Mouse (Mus musculus): ENCODE measurements around the gene Dpt. TPM values are rescaled to one million over a fixed set of nuclear protein-coding genes. Genes with fewer than 3 reads are reported as not detected.
"Not testable (repeated sequence)": the region's sequence is repeated elsewhere in the genome, so short reads cannot be mapped to it uniquely, and the experiment has no call there.

Dpt gene
- polyA plus RNA-seq, 1 experiment from 2014 or later: 0.23 TPM

GRCm38 (mm10) chr1:164824896-164825295, 28.5 kb downstream of the Dpt start:
- H3K4me2 ChIP-seq: no peak overlapping the region
- 63% methylated on average over 2 of the region's 2 CpGs for WGBS (ENCODE audit: insufficient replicate concordance)
- H3K4me3 ChIP-seq (ENCODE audit: low read depth, low read length): no peak overlapping the region
- no peaks in the 10 kb centered on the region for H3K36me3 ChIP-seq (ENCODE audit: control insufficient read depth, insufficient read depth, low read length)
- no peaks in the 10 kb centered on the region for H3K4me1 ChIP-seq (ENCODE audit: control insufficient read depth, insufficient read depth, low read length)
- H3K27ac ChIP-seq (ENCODE audit: low read depth, low read length): no peak overlapping the region
- ATAC-seq (replicated peaks; ENCODE audit: insufficient number of reproducible peaks, low FRiP score, low TSS enrichment): no peak
- H3K9ac ChIP-seq (ENCODE audit: low read depth, low read length): no peak overlapping the region
- no peaks in the 10 kb centered on the region for H3K9me3 ChIP-seq (replicated peaks; ENCODE audit: control insufficient read depth, low read length)
- no peaks in the 10 kb centered on the region for H3K27me3 ChIP-seq (ENCODE audit: control insufficient read depth, insufficient read depth, low read length)

DNA sequence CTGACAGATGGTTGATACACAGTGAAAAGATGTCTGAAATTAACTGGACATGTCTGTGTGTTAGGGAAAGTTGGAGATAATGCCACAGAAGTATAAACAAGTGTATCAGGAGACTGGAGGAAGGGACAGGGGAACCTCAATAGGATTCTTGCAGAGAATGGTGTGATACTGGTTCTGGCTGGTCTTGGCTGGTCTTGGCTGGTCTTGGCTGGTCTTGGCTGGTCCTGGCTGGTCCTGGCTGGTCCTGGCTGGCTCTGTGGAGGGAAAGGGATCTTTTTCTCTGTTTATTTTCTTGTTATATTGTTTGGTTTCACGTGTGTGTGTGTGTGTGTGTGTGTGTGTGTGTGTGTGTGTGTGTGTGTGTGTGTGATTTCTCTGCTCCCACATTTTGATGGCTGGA, 33.4 kb downstream of the Dpt start:
- Histone ChIP-seq H3K36me3 (ENCODE audit: control insufficient read depth, insufficient read depth, low read length) (no peaks in the 10 kb centered on the region), H3K4me2 (no peak overlapping the region), H3K9me3 (replicated peaks; ENCODE audit: control insufficient read depth, low read length) (no peaks in the 10 kb centered on the region), H3K4me1 (ENCODE audit: control insufficient read depth, insufficient read depth, low read length) (no peaks in the 10 kb centered on the region), H3K27me3 (ENCODE audit: control insufficient read depth, insufficient read depth, low read length) (no peaks in the 10 kb centered on the region), H3K4me3 (ENCODE audit: low read depth, low read length) (no peak overlapping the region), H3K27ac (ENCODE audit: low read depth, low read length) (no peak overlapping the region), H3K9ac (ENCODE audit: low read depth, low read length) (no peak overlapping the region)
- WGBS (ENCODE audit: insufficient replicate concordance): 75% methylated on average over 1 of the region's 1 CpGs
- no peak for ATAC-seq (replicated peaks; ENCODE audit: insufficient number of reproducible peaks, low FRiP score, low TSS enrichment)

DNA sequence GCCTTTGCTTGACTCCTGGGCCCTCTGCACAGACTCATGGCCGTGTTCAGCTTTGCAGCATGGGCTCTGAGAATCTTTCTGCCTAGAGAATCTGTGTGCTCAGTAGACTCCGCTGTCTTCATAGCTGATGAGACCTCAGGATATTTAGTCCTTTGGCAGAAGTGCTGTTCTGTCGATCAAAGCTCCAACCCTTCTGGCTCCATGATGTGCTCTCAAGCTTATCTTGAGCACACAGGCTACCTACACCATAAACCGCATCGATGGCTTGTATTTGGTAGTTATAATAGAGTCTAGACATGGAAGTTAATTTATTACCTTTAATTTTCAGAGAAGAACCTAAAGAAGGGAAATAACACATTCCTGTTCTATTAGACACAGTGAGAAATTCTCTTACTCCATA, 36.0 kb downstream of the Dpt start:
- Histone ChIP-seq H3K4me3 (ENCODE audit: low read depth, low read length) (no peak overlapping the region), H3K4me2 (no peak overlapping the region), H3K36me3 (ENCODE audit: control insufficient read depth, insufficient read depth, low read length) (no peaks in the 10 kb centered on the region), H3K27ac (ENCODE audit: low read depth, low read length) (no peak overlapping the region), H3K9me3 (replicated peaks; ENCODE audit: control insufficient read depth, low read length) (no peaks in the 10 kb centered on the region), H3K27me3 (ENCODE audit: control insufficient read depth, insufficient read depth, low read length) (no peaks in the 10 kb centered on the region), H3K9ac (ENCODE audit: low read depth, low read length) (no peak overlapping the region), H3K4me1 (ENCODE audit: control insufficient read depth, insufficient read depth, low read length) (no peaks in the 10 kb centered on the region)
- 85% methylated on average over 5 of the region's 5 CpGs for WGBS (ENCODE audit: insufficient replicate concordance)
- no peak for ATAC-seq (replicated peaks; ENCODE audit: insufficient number of reproducible peaks, low FRiP score, low TSS enrichment)

DNA sequence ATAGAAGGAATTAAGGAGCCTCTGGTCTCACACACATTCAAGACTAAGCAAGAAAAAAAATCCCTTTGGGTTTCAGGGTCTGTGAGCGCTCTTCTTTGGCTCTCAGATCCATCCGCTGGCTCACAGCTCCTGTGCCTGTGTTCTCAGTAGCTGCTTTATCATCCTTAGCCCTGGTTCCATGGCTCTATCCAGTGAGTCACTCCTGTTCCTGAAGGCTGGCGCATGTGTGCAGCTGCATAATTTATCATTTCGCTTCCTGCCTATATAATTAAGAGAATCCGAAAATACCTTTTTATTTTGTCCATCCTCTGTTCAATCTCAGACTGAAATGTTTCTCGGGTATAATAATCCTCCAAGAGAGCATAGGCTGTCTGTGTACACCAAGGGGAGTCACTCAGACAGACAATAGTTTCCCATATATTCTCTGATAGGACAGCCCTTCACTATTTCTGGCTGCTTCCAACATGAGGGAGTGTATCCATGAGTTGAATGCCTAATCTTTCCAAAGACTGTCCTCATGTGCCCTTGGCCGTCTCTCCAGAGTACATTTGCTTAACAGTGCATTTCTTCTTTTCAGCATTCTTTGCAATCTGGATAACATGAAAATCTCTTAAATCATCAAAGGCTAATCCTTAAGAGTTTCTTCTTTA, 52.3 kb downstream of the Dpt start:
- no peaks in the 10 kb centered on the region for H3K27me3 ChIP-seq (ENCODE audit: control insufficient read depth, insufficient read depth, low read length)
- no peak for ATAC-seq (replicated peaks; ENCODE audit: insufficient number of reproducible peaks, low FRiP score, low TSS enrichment)
- H3K4me3 ChIP-seq (ENCODE audit: low read depth, low read length): no peak overlapping the region
- no peaks in the 10 kb centered on the region for H3K9me3 ChIP-seq (replicated peaks; ENCODE audit: control insufficient read depth, low read length)
- no peak overlapping the region for H3K4me2 ChIP-seq
- WGBS (ENCODE audit: insufficient replicate concordance): 76% methylated on average over 7 of the region's 7 CpGs
- no peak overlapping the region for H3K27ac ChIP-seq (ENCODE audit: low read depth, low read length)
- H3K36me3 ChIP-seq (ENCODE audit: control insufficient read depth, insufficient read depth, low read length): no peaks in the 10 kb centered on the region
- no peaks in the 10 kb centered on the region for H3K4me1 ChIP-seq (ENCODE audit: control insufficient read depth, insufficient read depth, low read length)
- H3K9ac ChIP-seq (ENCODE audit: low read depth, low read length): no peak overlapping the region

GRCm38 (mm10) chr1:164855700-164856099, 59.3 kb downstream of the Dpt start:
- WGBS (ENCODE audit: insufficient replicate concordance): 43% methylated on average over 2 of the region's 2 CpGs
- not testable (repeated sequence) for H3K27me3 ChIP-seq (ENCODE audit: control insufficient read depth, insufficient read depth, low read length); ATAC-seq (replicated peaks; ENCODE audit: insufficient number of reproducible peaks, low FRiP score, low TSS enrichment); H3K27ac ChIP-seq (ENCODE audit: low read depth, low read length); H3K4me1 ChIP-seq (ENCODE audit: control insufficient read depth, insufficient read depth, low read length); H3K9me3 ChIP-seq (replicated peaks; ENCODE audit: control insufficient read depth, low read length); H3K36me3 ChIP-seq (ENCODE audit: control insufficient read depth, insufficient read depth, low read length); H3K4me3 ChIP-seq (ENCODE audit: low read depth, low read length); H3K4me2 ChIP-seq; H3K9ac ChIP-seq (ENCODE audit: low read depth, low read length)

DNA sequence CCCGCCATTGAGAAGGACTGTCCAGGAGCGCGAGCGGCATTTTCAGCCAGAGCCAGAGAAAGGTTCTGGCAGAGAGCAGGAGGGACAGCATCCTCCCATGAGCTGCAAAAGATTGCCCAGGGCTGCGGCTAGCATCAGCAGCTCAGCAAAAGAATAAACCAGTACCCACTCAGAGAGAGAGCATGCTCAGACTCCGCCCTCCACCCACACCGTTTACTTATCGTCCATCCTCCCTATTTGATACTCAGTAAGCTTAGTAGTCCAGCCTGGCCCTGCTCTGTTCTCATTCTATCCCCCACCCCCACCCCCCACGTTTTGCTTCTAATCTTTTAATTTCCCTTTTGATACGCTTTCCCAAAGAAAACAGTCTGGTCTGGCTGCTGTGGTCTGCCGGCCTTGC, 63.5 kb downstream of the Dpt start:
- Histone ChIP-seq H3K27me3 (ENCODE audit: control insufficient read depth, insufficient read depth, low read length) (no peaks in the 10 kb centered on the region), H3K4me2 (no peak overlapping the region), H3K9ac (ENCODE audit: low read depth, low read length) (no peak overlapping the region), H3K4me3 (ENCODE audit: low read depth, low read length) (no peak overlapping the region), H3K36me3 (ENCODE audit: control insufficient read depth, insufficient read depth, low read length) (no peaks in the 10 kb centered on the region), H3K27ac (ENCODE audit: low read depth, low read length) (no peak overlapping the region), H3K9me3 (replicated peaks; ENCODE audit: control insufficient read depth, low read length) (no peaks in the 10 kb centered on the region), H3K4me1 (ENCODE audit: control insufficient read depth, insufficient read depth, low read length) (no peaks in the 10 kb centered on the region)
- 69% methylated on average over 11 of the region's 11 CpGs for WGBS (ENCODE audit: insufficient replicate concordance)
- ATAC-seq (replicated peaks; ENCODE audit: insufficient number of reproducible peaks, low FRiP score, low TSS enrichment): no peak

DNA sequence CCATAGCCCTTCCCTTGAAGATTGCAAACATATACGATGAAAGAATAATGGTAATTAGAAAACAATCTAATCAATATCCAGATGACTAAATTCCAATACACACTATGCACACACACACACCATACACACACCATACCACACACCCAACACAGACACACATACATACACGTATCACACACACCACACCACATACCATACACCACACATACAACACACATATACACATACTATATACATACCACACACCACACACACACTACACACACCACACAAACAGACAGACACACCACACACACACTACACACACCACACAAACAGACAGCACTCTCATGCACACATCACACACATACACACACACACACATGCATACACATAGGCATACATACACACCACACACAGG, 64.3 kb downstream of the Dpt start:
- Histone ChIP-seq H3K4me1 (ENCODE audit: control insufficient read depth, insufficient read depth, low read length) (no peaks in the 10 kb centered on the region), H3K27ac (ENCODE audit: low read depth, low read length) (no peak overlapping the region), H3K9ac (ENCODE audit: low read depth, low read length) (no peak overlapping the region), H3K27me3 (ENCODE audit: control insufficient read depth, insufficient read depth, low read length) (no peaks in the 10 kb centered on the region), H3K4me3 (ENCODE audit: low read depth, low read length) (no peak overlapping the region), H3K4me2 (no peak overlapping the region), H3K9me3 (replicated peaks; ENCODE audit: control insufficient read depth, low read length) (no peaks in the 10 kb centered on the region), H3K36me3 (ENCODE audit: control insufficient read depth, insufficient read depth, low read length) (no peaks in the 10 kb centered on the region)
- 81% methylated on average over 2 of the region's 2 CpGs for WGBS (ENCODE audit: insufficient replicate concordance)
- ATAC-seq (replicated peaks; ENCODE audit: insufficient number of reproducible peaks, low FRiP score, low TSS enrichment): no peak

GRCm38 (mm10) chr1:164861501-164861900, 65.1 kb downstream of the Dpt start:
- no peak for ATAC-seq (replicated peaks; ENCODE audit: insufficient number of reproducible peaks, low FRiP score, low TSS enrichment)
- no peak overlapping the region for H3K4me2 ChIP-seq
- 73% methylated on average over 4 of the region's 4 CpGs for WGBS (ENCODE audit: insufficient replicate concordance)

More at GRCm38 (mm10) chr1:164861501-164861900, 65.1 kb downstream of the Dpt start:
- Histone ChIP-seq H3K4me3 (ENCODE audit: low read depth, low read length) (no peak overlapping the region), H3K9ac (ENCODE audit: low read depth, low read length) (no peak overlapping the region), H3K27me3 (ENCODE audit: control insufficient read depth, insufficient read depth, low read length) (no peaks in the 10 kb centered on the region), H3K4me1 (ENCODE audit: control insufficient read depth, insufficient read depth, low read length) (no peaks in the 10 kb centered on the region), H3K36me3 (ENCODE audit: control insufficient read depth, insufficient read depth, low read length) (no peaks in the 10 kb centered on the region), H3K9me3 (replicated peaks; ENCODE audit: control insufficient read depth, low read length) (no peaks in the 10 kb centered on the region), H3K27ac (ENCODE audit: low read depth, low read length) (no peak overlapping the region)
